Mouse (Mus musculus): ENCODE measurements around the gene Ubox5.

- TF ChIP-seq CTCF (conservative IDR thresholded peaks at IDR 0.05 in 1 of 2, IDR thresholded peaks at IDR 0.05 in 1 of 2; ENCODE audit: low read depth in 2 of 2, low read length in 2 of 2): no peak
- no peak for TF ChIP-seq POLR2A (IDR thresholded peaks at IDR 0.05; ENCODE audit: low read depth, low read length)
- TF ChIP-seq EP300 (IDR thresholded peaks at IDR 0.05; ENCODE audit: low read length): no peak
- no peak for TF ChIP-seq RCOR1 (conservative IDR thresholded peaks at IDR 0.05; ENCODE audit: low read depth, low read length)
- TF ChIP-seq MEF2A (IDR thresholded peaks at IDR 0.05; ENCODE audit: borderline replicate concordance, low read depth, low read length): no peak
- no peak for TF ChIP-seq ZKSCAN1 (IDR thresholded peaks at IDR 0.05; ENCODE audit: borderline replicate concordance, low read depth, low read length)
- TF ChIP-seq SMC3 (IDR thresholded peaks at IDR 0.05; ENCODE audit: low read depth, low read length): no peak
- TF ChIP-seq E2F4 (IDR thresholded peaks at IDR 0.05; ENCODE audit: insufficient replicate concordance, low read depth, low read length): no peak
- TF ChIP-seq ELF1 (IDR thresholded peaks at IDR 0.05; ENCODE audit: low read depth, low read length): no peak
- TF ChIP-seq JUN (IDR thresholded peaks at IDR 0.05; ENCODE audit: insufficient read depth, low read depth, low read length): no peak
- no peak for TF ChIP-seq USF1 (IDR thresholded peaks at IDR 0.05; ENCODE audit: low read depth, low read length)
- TF ChIP-seq MAX (IDR thresholded peaks at IDR 0.05; ENCODE audit: low read length): no peak
Measured at GRCm38 (mm10) chr2:130591016-130591415, 38.8 kb downstream of the Ubox5 start.
